In genomic region chr1:60179932-60180783, GRCm38 (mm10) we compare ENCODE assay signal across 8 mouse cellular contexts. TPM values are rescaled to one million over a fixed set of nuclear protein-coding genes. Genes with fewer than 3 reads are reported as not detected.
DNase-seq lines count a peak whose midpoint lies in the region; ATAC-seq and TF ChIP-seq lines count a peak whose summit lies in the region.

Gene Nbeal1 (plus strand): TSS chr1:60180599.

- no peaks in the 10 kb centered on the region for H3K36me3 ChIP-seq in hindbrain, postnatal 0 days (ENCODE audit: insufficient read depth, low read length)

- WGBS in hindbrain, postnatal 0 days: under 1% methylated on average over 64 of the region's 74 CpGs

- peak; percentile 98 for DNase-seq in ZHBTc4 (ENCODE audit: low read depth, low spot score)
- DNase-seq in gastrocnemius, adult 2 months: peak; percentile 100
- DNase-seq in hindbrain, postnatal 0 days (ENCODE audit: low spot score): peak; percentile 99
- DNase-seq in left cerebral cortex, adult 2 months (ENCODE audit: extremely low spot score in 1 of 2, low spot score in 2 of 2): peak; percentile 98
- DNase-seq in right cerebral cortex, adult 2 months (ENCODE audit: low spot score in 2 of 2): peak; percentile 96 to 97
- peak; percentile 99 for DNase-seq in urinary bladder, postnatal 14 days (ENCODE audit: low spot score)

- TF ChIP-seq CTCF in gastrocnemius, adult 2 months (IDR thresholded peaks at IDR 0.05): peak; percentile 37
- peak; percentile 60 for TF ChIP-seq CTCF in hindbrain, postnatal 0 days (IDR thresholded peaks at IDR 0.05; ENCODE audit: low read depth)
- peak; percentile 32 for TF ChIP-seq CTCF in left cerebral cortex, adult 2 months (IDR thresholded peaks at IDR 0.05)

- H3K27me3 ChIP-seq in hindbrain, postnatal 0 days (ENCODE audit: insufficient read depth, low read length): no peaks in the 10 kb centered on the region

- H3K4me3 ChIP-seq in gastrocnemius, adult 2 months: peak within 1 kb of the TSS; percentile 79
- H3K4me3 ChIP-seq in hindbrain, postnatal 0 days (ENCODE audit: low read length): peak within 1 kb of the TSS; percentile 91
- peak within 1 kb of the TSS; percentile 87 for H3K4me3 ChIP-seq in left cerebral cortex, adult 2 months

- intact Hi-C loops in gastrocnemius, adult 2 months (cut with DNase I): loop anchor here (5.0 kb wide), 1 partner anchor 83 kb away; the partner anchor contains the start of genes Carf and Wdr12
- intact Hi-C loops in left cerebral cortex, adult 2 months (cut with DNase I): loop anchor here (1.0 to 2.0 kb wide), 2 partner anchors 81 to 163 kb away; partner anchors contain the start of genes Carf, Cyp20a1 and Wdr12

- no peaks in the 10 kb centered on the region for H3K9me3 ChIP-seq in hindbrain, postnatal 0 days (ENCODE audit: low read length)

- no peaks in the 10 kb centered on the region for H3K4me1 ChIP-seq in hindbrain, postnatal 0 days (ENCODE audit: insufficient read depth, low read length)

- peak within 1 kb of the TSS; percentile 93 for H3K9ac ChIP-seq in hindbrain, postnatal 0 days (replicated peaks; ENCODE audit: low read length)

- H3K27ac ChIP-seq in gastrocnemius, adult 2 months: peak within 1 kb of the TSS; percentile 99
- H3K27ac ChIP-seq in hindbrain, postnatal 0 days: peak within 1 kb of the TSS; percentile 95
- H3K27ac ChIP-seq in left cerebral cortex, adult 2 months: peak within 1 kb of the TSS; percentile 89

- peak; percentile 95 for ATAC-seq in common myeloid progenitor, adult 5-6 weeks (replicated peaks; ENCODE audit: low read depth, poor library complexity, severe bottlenecking)
- peak; percentile 99 for ATAC-seq in hindbrain, postnatal 0 days
- ATAC-seq in megakaryocyte, adult 5-6 weeks (ENCODE audit: poor library complexity, severe bottlenecking): peak; percentile 97

- H3K4me2 ChIP-seq in hindbrain, postnatal 0 days (ENCODE audit: low read depth, low read length): peak within 1 kb of the TSS; percentile 61

RNA-seq across cellular contexts. Expression of gene Nbeal1, which starts in this region (rescaled TPM):
- 7.3 and 13.0 TPM in 2 replicates for total RNA-seq in common myeloid progenitor, adult 5-6 weeks (2017)
- 10 to 100 TPM; 26.7 to 31.7 TPM for total RNA-seq in gastrocnemius, adult 2 months (2021)
- 16.1 and 25.6 TPM in 2 replicates for total RNA-seq in hindbrain, postnatal 0 days (2014; rRNA removed)
- polyA plus RNA-seq in hindbrain, postnatal 0 days (2015; fragmentation: Nextera tagmentation; extraction: Ambion mirVana): 4.5 and 5.0 TPM in 2 replicates
- total RNA-seq in left cerebral cortex, adult 2 months (2021): 10 to 100 TPM; 27.9 to 28.5 TPM
- 9.9 and 12.7 TPM in 2 replicates for total RNA-seq in megakaryocyte, adult 5-6 weeks (2015)
- total RNA-seq in megakaryocyte, adult 5-6 weeks (2017): 8.5 and 13.1 TPM in 2 replicates

Comparison
In these comparisons a context has a peak if more than half of its experiments do, and no peak if none do; other contexts are left out.
1. Peak in every context shown above with its lines: DNase-seq, ATAC-seq, H3K4me3 ChIP-seq and H3K27ac ChIP-seq.